Mouse (Mus musculus): ENCODE data around the gene Slc6a6.

Slc6a6 gene

DNA sequence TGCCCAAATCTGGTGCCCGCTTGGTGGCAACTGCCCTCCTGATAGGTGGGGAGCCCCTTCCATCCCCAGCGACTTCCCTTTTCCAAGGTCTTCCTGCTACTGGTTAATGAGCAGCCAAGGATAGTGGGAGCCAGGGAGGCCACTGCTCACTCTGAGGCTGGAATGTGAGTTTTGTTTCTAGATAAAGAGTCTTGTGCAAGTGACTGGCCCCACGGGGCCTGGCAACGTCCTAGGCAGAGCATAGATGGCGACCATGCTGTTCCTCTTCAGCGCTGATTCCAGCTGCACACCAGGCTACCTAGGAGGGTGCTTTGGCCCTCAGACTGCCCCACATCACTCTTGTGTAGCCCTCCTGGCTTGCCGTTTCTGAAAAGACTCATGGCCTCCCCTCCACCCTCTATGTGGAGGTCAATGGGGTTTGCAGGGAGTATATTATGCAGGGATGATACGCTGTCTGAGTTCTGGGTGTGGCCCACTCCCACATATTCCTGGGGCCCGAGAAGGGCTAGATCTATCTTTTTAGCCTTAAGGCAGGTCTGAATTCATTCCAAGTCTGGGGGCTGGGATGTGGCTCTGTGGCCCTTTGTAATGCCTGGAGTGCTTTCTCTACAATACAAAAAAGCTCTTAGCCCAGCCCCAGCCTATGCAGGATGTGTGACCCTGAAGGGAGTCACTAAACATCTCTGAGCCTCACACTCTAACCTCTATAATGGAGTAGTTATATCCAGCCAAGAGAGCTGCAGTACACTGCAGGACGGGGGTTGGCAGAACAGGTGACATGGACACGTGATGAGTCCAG is 17.2 kb downstream of the Slc6a6 start:
- no peak for DNase-seq (ENCODE audit: low spot score)

DNA sequence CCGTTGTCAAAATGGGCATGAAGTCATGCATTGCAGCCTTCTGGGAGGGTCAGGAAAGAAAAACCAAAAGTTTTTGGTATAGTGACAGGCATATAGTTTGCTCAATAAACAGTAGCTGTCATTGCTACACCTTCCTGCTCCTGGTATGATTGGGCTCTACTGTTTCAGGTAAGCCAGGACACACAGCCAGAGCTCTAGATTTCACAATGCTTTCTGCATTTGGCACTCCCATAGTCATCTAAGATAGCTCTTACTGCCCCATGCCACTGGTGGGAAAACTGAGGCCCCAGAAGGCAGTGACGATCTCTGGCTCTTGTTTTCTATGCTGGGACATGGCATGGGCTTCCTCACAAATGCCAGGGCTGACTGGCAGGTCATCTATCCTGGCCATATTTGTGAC is 19.6 kb downstream of the Slc6a6 start:
- no peak for DNase-seq (ENCODE audit: low spot score)

DNA sequence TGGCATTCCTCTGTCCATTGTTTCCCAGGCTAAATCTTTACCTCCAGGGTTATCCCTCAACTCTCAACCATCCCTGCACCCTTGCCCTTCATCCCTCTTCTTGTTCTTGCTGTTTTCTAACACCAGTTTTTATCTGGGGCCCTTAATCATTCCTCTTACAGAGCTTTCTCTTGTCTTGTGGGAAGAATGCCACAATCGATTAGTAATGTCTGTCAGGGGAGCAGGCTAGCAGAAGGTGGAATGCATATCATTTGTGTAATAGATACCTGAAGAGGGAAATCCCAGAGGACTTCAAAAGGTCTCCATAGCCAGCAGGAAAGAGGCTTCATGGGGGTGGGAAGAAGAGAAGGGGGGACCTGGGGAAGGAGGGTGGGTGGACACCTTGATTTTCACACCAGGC is 20.6 kb downstream of the Slc6a6 start:
- DNase-seq (ENCODE audit: low spot score) = no peak

DNA sequence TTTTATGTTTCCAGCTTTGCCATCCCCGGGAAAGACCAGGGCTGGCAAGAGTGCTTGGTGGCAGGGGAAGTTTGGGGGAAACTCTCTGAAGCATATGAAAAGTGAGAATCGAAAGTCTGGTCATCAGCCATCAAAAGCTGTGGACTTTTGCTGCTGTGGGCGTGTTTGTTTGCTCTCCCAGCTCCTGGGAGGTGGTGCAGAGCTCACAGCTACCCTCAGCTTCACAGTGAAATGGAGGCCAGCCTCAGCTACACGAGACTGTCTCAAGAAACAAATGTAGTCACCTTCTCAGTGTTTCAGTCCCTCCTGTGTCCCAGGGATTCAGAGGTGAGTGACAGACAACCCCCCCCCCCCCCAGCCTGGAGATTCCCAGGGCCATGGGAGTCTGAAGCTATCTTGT is 21.8 kb downstream of the Slc6a6 start:
- no peak for DNase-seq (ENCODE audit: low spot score)

DNA sequence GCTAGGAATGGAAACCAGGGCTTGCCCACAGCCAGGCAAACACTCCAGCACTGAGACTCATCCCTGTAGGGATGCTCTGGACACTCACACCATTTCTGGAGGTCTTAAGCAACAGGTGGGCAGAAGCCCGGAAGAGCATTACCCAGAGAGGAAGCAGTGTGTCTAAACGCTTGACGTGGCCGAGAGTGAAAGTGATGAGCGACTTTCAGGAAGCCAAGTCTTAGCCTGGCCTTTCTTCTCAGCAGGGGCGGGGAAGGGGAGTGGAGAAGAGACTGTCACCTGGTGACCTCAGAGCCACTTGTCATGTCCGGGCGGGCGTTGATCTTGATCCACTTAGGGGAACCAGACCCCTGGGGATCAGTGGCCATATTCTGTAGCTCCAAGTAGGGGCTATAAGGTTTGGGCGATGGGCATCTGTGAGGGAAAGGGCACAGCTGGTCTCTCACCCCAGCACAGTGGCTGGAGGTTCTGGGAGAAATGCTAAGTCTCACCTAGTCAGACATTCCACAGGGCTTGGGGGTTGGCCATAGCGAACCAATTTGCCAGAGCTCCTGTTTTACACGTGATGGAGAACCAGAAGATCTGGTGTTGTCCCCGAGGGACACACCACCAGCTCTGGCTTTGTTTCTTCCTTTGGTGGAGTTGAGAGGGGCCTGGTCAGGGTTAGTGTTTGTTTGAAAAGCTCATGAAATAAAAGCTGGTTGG is 22.4 kb downstream of the Slc6a6 start:
- no peak for DNase-seq (ENCODE audit: low spot score)

DNA sequence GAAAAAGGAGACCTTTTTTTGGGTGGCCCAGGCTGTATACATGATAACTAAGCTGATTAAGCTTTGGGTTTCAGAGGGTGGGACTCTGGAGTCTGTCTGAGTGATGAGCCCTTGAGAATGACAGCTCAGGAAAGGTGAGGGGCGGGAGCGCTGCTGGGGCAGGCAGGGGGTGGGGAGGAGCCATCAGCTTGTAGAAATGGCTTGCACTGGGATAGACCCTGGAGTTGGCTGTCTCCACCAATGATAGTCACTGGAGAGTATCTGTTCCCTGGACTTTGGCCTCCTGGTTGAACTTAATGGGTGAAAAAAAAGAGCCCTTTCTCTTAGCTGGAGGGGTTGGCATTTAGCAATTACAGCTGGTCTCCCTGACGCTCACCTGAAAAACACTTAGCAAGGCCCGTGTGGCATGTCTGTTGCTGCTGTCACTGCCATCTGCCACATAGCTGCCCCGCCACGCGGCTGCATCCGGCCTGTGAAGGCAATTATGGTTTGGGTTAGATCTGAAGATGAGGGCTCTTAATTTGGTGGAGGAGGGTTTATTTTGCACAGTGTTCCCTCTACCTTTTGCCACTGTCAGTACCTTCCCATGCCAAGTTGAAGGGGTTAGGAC is 23.5 kb downstream of the Slc6a6 start:
- DNase-seq (ENCODE audit: low spot score) = no peak

GRCm38 (mm10) chr6:91707886-91708564 is 24.2 kb downstream of the Slc6a6 start:
- no peak for DNase-seq (ENCODE audit: low spot score)

- no peak for DNase-seq (ENCODE audit: low spot score)
Observed at GRCm38 (mm10) chr6:91708919-91709318, 25.1 kb downstream of the Slc6a6 start.

- no peak for DNase-seq (ENCODE audit: low spot score)
Observed at GRCm38 (mm10) chr6:91710345-91710930, 26.6 kb downstream of the Slc6a6 start.

- no peak for DNase-seq (ENCODE audit: low spot score)
Observed at GRCm38 (mm10) chr6:91712097-91712854, 28.4 kb downstream of the Slc6a6 start.

- DNase-seq (ENCODE audit: low spot score) = peak; percentile 78
Observed at GRCm38 (mm10) chr6:91712855-91713331, 29.0 kb downstream of the Slc6a6 start.

- DNase-seq (ENCODE audit: low spot score) = no peak
Observed at GRCm38 (mm10) chr6:91713370-91713896, 29.6 kb downstream of the Slc6a6 start.

- no peak for DNase-seq (ENCODE audit: low spot score)
Observed at GRCm38 (mm10) chr6:91715023-91715422, 31.2 kb downstream of the Slc6a6 start.

DNA sequence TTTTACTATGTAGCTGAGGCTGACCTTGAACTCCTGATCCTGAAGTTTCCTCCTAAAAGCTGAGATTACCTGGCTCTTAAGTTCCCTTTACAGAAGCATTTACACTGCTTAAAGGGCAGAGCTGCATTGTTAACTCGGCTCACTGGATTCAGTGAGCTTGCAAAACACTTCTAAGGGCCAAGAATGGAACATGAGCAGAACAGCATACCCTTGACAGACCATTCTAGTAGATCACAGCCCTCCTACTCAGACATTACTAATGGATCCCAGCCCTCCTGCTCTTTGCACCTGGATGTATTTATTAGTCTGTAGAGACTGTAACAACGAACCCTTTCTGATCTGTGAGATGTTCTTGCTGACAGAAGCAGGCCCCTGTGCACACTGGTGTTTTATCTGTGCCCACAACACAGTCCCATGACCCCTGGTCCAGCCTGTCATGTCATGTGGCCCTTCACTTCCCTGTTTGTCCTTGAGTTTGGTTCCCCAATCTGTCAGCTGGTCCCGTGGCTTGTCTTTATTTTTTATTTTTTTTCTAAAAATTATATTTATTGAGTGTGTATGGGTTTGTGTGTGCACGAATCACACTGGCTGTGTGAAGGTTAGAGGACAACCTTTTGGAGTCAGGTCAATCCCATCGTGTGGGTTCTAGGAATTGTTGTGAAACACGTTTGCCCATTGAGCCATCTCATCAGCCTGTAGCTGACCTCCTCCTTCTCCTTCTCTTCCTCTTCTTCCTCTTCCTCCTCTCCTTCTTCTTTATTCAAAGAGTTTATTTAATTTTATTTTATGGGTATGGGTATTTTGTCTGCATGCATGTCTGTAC is 32.3 kb downstream of the Slc6a6 start:
- DNase-seq (ENCODE audit: low spot score) = peak; percentile 45

GRCm38 (mm10) chr6:91718067-91718466 is 34.2 kb downstream of the Slc6a6 start:
- no peak for DNase-seq (ENCODE audit: low spot score)

DNA sequence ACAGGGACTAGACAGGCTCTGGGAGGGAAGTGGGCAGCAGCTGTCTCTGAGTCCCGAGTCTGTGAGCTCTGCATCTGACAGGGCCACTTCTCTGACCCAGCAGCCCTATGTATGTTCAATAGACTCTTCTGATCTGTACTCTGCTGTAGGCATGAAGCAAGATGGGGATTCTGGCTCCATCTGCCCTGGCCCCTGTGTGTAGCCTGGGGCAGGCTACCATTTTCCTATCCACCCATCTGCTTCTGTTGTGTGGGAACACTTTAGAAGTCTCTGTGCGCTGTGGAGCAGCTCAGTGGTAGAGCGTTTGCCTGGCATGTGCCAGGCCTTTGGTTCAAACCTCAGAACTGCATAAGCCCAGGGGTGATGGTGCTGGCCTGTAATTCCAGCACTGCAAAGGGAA is 34.8 kb downstream of the Slc6a6 start:
- no peak for DNase-seq (ENCODE audit: low spot score)

DNA sequence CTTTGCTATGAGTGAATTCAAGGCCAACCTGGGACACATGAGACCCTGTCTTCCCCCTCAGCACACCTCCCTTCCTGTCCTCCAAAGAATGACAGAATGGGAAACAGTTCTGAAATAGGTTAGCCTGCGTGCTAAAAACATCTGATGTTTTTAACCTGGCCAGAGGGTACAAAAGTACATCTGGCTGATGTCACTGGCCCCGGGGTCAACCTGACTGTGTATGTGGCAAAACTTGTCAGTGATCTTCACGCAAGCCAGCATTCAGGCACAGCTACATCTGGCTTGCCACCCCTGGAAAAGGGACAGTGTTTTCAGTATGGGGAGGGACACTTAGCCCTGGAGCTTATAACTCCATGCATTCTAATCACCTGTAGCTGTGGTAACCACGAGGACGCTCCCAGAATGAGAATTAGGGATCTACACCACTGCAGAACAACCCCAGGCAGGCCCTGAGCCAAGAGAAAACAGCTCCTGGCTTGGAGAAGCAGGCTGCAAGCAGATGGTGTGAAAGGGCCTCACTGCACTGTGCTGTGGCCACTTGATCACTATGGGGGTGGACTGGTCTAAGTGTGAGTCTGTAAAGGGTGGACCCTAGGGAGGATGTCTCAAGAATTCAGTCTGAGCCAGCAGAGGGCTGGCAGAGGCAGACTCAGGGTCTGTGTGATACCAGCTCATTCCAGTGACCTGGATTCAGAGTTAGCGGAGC is 35.3 kb downstream of the Slc6a6 start:
- DNase-seq (ENCODE audit: low spot score) = peak; percentile 62

GRCm38 (mm10) chr6:91719865-91720533 is 36.1 kb downstream of the Slc6a6 start:
- DNase-seq (ENCODE audit: low spot score) = peak; percentile 53

All from layer of hippocampus, adult 11-12 months (tissue).